Mouse (Mus musculus): ENCODE data around the gene Evc2. TPM values are rescaled to one million over a fixed set of nuclear protein-coding genes. Genes with fewer than 3 reads are reported as not detected.

Gene Evc2
- polyA plus RNA-seq (2015; fragmentation: Nextera tagmentation; extraction: Ambion mirVana) = 6.6 and 8.2 TPM in 2 replicates

- WGBS = under 1% methylated on average over 27 of the region's 27 CpGs
- peak; percentile 75 for ATAC-seq (replicated peaks; ENCODE audit: extremely low read depth, insufficient read depth, low FRiP score)
Measured at GRCm38 (mm10) chr5:37338288-37338687, at the start of gene Evc2. Evc2 (plus strand) TSS chr5:37338499.

DNA sequence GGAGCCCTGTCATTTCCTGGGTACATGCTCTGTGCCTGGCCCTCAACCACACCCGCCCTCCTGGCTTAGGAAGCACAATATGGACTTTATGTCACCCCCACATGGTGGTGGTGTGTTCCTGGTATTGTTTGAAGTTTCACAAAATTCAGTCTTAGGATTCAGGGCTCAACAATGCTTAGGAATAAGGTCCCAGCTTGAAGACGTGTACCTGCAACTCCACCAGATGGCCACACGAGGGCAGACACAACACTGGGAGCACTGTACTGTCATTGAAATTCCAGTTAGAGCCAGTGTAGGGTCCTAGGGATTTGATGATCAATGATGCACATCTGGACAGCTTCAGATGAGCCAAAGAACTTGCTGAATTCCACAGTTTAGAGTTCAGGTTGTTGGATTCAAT lies 49.1 kb upstream of the Evc2 start:
- H3K27ac ChIP-seq (ENCODE audit: low read length) = no peak overlapping the region
- H3K27me3 ChIP-seq (ENCODE audit: control insufficient read depth, insufficient read depth, low read length) = no peaks in the 10 kb centered on the region
- no peaks in the 10 kb centered on the region for H3K36me3 ChIP-seq (ENCODE audit: control insufficient read depth, insufficient read depth)
- no peaks in the 10 kb centered on the region for H3K9me3 ChIP-seq (replicated peaks; ENCODE audit: control insufficient read depth, low read length)
- no peak overlapping the region for H3K4me2 ChIP-seq (ENCODE audit: low read depth, low read length)
- H3K4me3 ChIP-seq (ENCODE audit: low read length) = no peak overlapping the region
- no peaks in the 10 kb centered on the region for H3K4me1 ChIP-seq (ENCODE audit: control insufficient read depth, insufficient read depth, low read length)
- 7% methylated on average over 3 of the region's 3 CpGs for whole genome bisulfite sequencing
- no peak for ATAC-seq (replicated peaks; ENCODE audit: extremely low read depth, insufficient read depth, low FRiP score)
- H3K9ac ChIP-seq (ENCODE audit: low read length) = no peak overlapping the region

More at GRCm38 (mm10) chr5:37338288-37338687, at the start of gene Evc2:
- Histone ChIP-seq H3K9me3 (replicated peaks; ENCODE audit: control insufficient read depth, low read length) (no peaks in the 10 kb centered on the region), H3K27ac (ENCODE audit: low read length) (peak within 1 kb of the TSS; percentile 55), H3K27me3 (ENCODE audit: control insufficient read depth, insufficient read depth, low read length) (0 out of 2 replicates have a peak, but pooled peaks cover 3% of the 10 kb centered on the region), H3K4me2 (ENCODE audit: low read depth, low read length) (peak within 1 kb of the TSS; percentile 97), H3K36me3 (ENCODE audit: control insufficient read depth, insufficient read depth) (no peaks in the 10 kb centered on the region), H3K4me3 (ENCODE audit: low read length) (peak within 1 kb of the TSS; percentile 74), H3K4me1 (ENCODE audit: control insufficient read depth, insufficient read depth, low read length) (peaks cover 19% of the 10 kb centered on the region), H3K9ac (ENCODE audit: low read length) (peak within 1 kb of the TSS; percentile 84)

DNA sequence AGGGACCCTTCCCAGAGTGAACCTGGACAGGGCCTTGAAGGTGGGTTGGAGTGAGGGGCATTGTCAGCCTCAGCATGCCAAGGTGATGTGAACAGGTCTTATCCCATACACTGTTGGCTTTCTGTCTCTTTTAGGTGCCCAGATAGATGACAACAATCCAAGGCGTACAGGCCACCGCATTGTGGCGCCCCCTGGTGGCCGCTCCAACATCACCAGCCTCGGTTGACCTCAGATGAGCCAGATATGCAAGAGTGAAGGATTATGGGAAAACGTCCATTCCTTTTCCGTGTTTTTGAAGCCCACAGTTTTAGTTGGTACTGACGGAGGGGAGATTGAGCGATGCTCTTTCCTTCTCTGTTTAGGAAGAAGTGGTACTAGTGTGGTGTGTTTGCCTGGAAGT lies 47.3 kb upstream of the Evc2 start:
- no peak overlapping the region for H3K9ac ChIP-seq (ENCODE audit: low read length)
- 65% methylated on average over 9 of the region's 9 CpGs for WGBS
- H3K4me2 ChIP-seq (ENCODE audit: low read depth, low read length) = no peak overlapping the region
- H3K4me1 ChIP-seq (ENCODE audit: control insufficient read depth, insufficient read depth, low read length) = no peaks in the 10 kb centered on the region
- no peaks in the 10 kb centered on the region for H3K36me3 ChIP-seq (ENCODE audit: control insufficient read depth, insufficient read depth)
- ATAC-seq (replicated peaks; ENCODE audit: extremely low read depth, insufficient read depth, low FRiP score) = no peak
- no peaks in the 10 kb centered on the region for H3K9me3 ChIP-seq (replicated peaks; ENCODE audit: control insufficient read depth, low read length)
- H3K27me3 ChIP-seq (ENCODE audit: control insufficient read depth, insufficient read depth, low read length) = no peaks in the 10 kb centered on the region
- H3K4me3 ChIP-seq (ENCODE audit: low read length) = no peak overlapping the region
- no peak overlapping the region for H3K27ac ChIP-seq (ENCODE audit: low read length)

DNA sequence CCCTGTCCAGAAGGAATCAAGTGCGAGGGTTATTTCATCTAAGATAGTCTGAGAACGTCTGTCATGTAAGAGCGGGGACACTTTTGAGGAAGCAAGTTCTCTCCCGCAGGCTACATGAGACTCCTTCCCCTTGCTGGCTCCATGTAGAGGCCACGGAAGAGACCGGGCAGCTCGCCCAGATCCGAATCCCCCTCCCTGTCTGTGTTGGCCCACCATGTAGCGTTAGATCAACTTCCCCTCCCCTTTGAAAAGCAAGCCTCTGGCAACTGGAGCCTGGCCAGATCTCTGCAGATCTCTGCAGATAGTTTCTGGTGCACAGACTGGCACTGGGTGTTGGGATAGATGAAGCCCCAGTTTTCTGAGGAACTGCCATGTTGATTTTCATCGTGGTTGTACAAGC lies 41.6 kb upstream of the Evc2 start:
- H3K4me3 ChIP-seq (ENCODE audit: low read length) = no peak overlapping the region
- no peaks in the 10 kb centered on the region for H3K27me3 ChIP-seq (ENCODE audit: control insufficient read depth, insufficient read depth, low read length)
- no peaks in the 10 kb centered on the region for H3K9me3 ChIP-seq (replicated peaks; ENCODE audit: control insufficient read depth, low read length)
- H3K27ac ChIP-seq (ENCODE audit: low read length) = no peak overlapping the region
- no peaks in the 10 kb centered on the region for H3K4me1 ChIP-seq (ENCODE audit: control insufficient read depth, insufficient read depth, low read length)
- WGBS = 60% methylated on average over 10 of the region's 10 CpGs
- H3K9ac ChIP-seq (ENCODE audit: low read length) = no peak overlapping the region
- H3K4me2 ChIP-seq (ENCODE audit: low read depth, low read length) = no peak overlapping the region
- H3K36me3 ChIP-seq (ENCODE audit: control insufficient read depth, insufficient read depth) = no peaks in the 10 kb centered on the region
- ATAC-seq (replicated peaks; ENCODE audit: extremely low read depth, insufficient read depth, low FRiP score) = no peak

DNA sequence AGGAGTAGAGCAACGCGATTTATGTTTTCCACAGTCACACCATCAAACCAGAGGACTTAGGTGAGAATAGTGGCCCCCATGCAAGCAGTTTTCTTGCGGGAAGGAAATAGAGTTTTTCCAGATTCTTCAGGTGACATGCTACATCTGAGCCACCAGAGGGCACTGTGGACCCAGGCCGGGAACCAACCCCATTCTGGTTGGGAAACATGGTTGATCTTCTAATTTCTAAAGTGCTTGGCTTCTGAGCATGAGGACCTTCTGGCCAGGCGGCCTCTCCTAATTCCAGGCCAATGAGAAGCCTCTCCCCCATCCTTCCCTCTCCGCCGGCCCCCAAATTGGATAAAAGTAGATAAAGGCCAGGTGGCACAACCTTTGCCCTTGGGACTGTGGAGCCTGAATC lies 39.9 kb upstream of the Evc2 start:
- Histone ChIP-seq H3K9ac (ENCODE audit: low read length) (no peak overlapping the region), H3K27me3 (ENCODE audit: control insufficient read depth, insufficient read depth, low read length) (no peaks in the 10 kb centered on the region), H3K4me1 (ENCODE audit: control insufficient read depth, insufficient read depth, low read length) (no peaks in the 10 kb centered on the region), H3K4me3 (ENCODE audit: low read length) (no peak overlapping the region), H3K36me3 (ENCODE audit: control insufficient read depth, insufficient read depth) (no peaks in the 10 kb centered on the region), H3K27ac (ENCODE audit: low read length) (no peak overlapping the region), H3K4me2 (ENCODE audit: low read depth, low read length) (no peak overlapping the region), H3K9me3 (replicated peaks; ENCODE audit: control insufficient read depth, low read length) (no peaks in the 10 kb centered on the region)
- 16% methylated on average over 7 of the region's 7 CpGs for WGBS
- ATAC-seq (replicated peaks; ENCODE audit: extremely low read depth, insufficient read depth, low FRiP score) = no peak

DNA sequence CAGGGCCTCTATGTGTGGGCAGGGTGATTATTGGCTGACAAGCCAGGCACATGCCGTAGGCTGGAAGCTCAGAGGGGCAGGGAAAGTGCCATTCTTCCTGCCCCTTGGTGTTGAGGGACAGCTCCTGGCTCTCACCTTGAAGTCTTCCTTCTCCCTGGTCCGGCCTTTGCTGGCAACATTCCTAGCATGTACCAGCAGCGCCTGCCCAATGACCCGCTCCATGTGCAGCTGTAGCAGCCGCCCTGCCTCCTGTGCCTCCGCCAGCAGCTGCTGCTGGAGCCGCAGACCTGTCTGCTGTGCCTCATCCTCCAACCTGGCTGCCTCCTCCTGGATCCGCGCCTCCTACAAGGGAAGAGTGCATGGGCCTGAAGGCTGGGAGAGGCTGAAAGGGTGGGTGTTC lies 28.3 kb upstream of the Evc2 start:
- H3K27me3 ChIP-seq (ENCODE audit: control insufficient read depth, insufficient read depth, low read length) = no peaks in the 10 kb centered on the region
- no peak overlapping the region for H3K27ac ChIP-seq (ENCODE audit: low read length)
- no peaks in the 10 kb centered on the region for H3K4me1 ChIP-seq (ENCODE audit: control insufficient read depth, insufficient read depth, low read length)
- no peak overlapping the region for H3K4me3 ChIP-seq (ENCODE audit: low read length)
- WGBS = 67% methylated on average over 9 of the region's 9 CpGs
- ATAC-seq (replicated peaks; ENCODE audit: extremely low read depth, insufficient read depth, low FRiP score) = no peak
- no peak overlapping the region for H3K4me2 ChIP-seq (ENCODE audit: low read depth, low read length)
- peaks cover 2% of the 10 kb centered on the region for H3K36me3 ChIP-seq (ENCODE audit: control insufficient read depth, insufficient read depth)
- no peak overlapping the region for H3K9ac ChIP-seq (ENCODE audit: low read length)
- H3K9me3 ChIP-seq (replicated peaks; ENCODE audit: control insufficient read depth, low read length) = peaks cover 4% of the 10 kb centered on the region

- Histone ChIP-seq H3K9me3 (replicated peaks; ENCODE audit: control insufficient read depth, low read length) (peaks cover 12% of the 10 kb centered on the region), H3K27ac (ENCODE audit: low read length) (no peak overlapping the region), H3K4me1 (ENCODE audit: control insufficient read depth, insufficient read depth, low read length) (no peaks in the 10 kb centered on the region), H3K4me3 (ENCODE audit: low read length) (no peak overlapping the region), H3K4me2 (ENCODE audit: low read depth, low read length) (no peak overlapping the region), H3K27me3 (ENCODE audit: control insufficient read depth, insufficient read depth, low read length) (no peaks in the 10 kb centered on the region), H3K36me3 (ENCODE audit: control insufficient read depth, insufficient read depth) (peaks cover 10% of the 10 kb centered on the region), H3K9ac (ENCODE audit: low read length) (no peak overlapping the region)
- 79% methylated on average over 12 of the region's 12 CpGs for WGBS
- no peak for ATAC-seq (replicated peaks; ENCODE audit: extremely low read depth, insufficient read depth, low FRiP score)
Measured at GRCm38 (mm10) chr5:37312980-37313722, 25.1 kb upstream of the Evc2 start.

GRCm38 (mm10) chr5:37318715-37319114 lies 19.6 kb upstream of the Evc2 start:
- H3K9ac ChIP-seq (ENCODE audit: low read length) = no peak overlapping the region
- H3K27ac ChIP-seq (ENCODE audit: low read length) = no peak overlapping the region
- H3K4me3 ChIP-seq (ENCODE audit: low read length) = no peak overlapping the region
- ATAC-seq (replicated peaks; ENCODE audit: extremely low read depth, insufficient read depth, low FRiP score) = no peak
- H3K9me3 ChIP-seq (replicated peaks; ENCODE audit: control insufficient read depth, low read length) = peaks cover 12% of the 10 kb centered on the region
- H3K4me2 ChIP-seq (ENCODE audit: low read depth, low read length) = no peak overlapping the region
- peaks cover 10% of the 10 kb centered on the region for H3K36me3 ChIP-seq (ENCODE audit: control insufficient read depth, insufficient read depth)
- no peaks in the 10 kb centered on the region for H3K27me3 ChIP-seq (ENCODE audit: control insufficient read depth, insufficient read depth, low read length)
- WGBS = 81% methylated on average over 6 of the region's 6 CpGs
- no peaks in the 10 kb centered on the region for H3K4me1 ChIP-seq (ENCODE audit: control insufficient read depth, insufficient read depth, low read length)

GRCm38 (mm10) chr5:37320174-37320573 lies 18.1 kb upstream of the Evc2 start:
- H3K9me3 ChIP-seq (replicated peaks; ENCODE audit: control insufficient read depth, low read length) = peaks cover 6% of the 10 kb centered on the region
- peaks cover 7% of the 10 kb centered on the region for H3K36me3 ChIP-seq (ENCODE audit: control insufficient read depth, insufficient read depth)
- H3K9ac ChIP-seq (ENCODE audit: low read length) = no peak overlapping the region
- no peak overlapping the region for H3K27ac ChIP-seq (ENCODE audit: low read length)
- H3K4me2 ChIP-seq (ENCODE audit: low read depth, low read length) = no peak overlapping the region
- H3K4me3 ChIP-seq (ENCODE audit: low read length) = no peak overlapping the region
- no peak for ATAC-seq (replicated peaks; ENCODE audit: extremely low read depth, insufficient read depth, low FRiP score)
- H3K4me1 ChIP-seq (ENCODE audit: control insufficient read depth, insufficient read depth, low read length) = no peaks in the 10 kb centered on the region
- no peaks in the 10 kb centered on the region for H3K27me3 ChIP-seq (ENCODE audit: control insufficient read depth, insufficient read depth, low read length)
- whole genome bisulfite sequencing = 67% methylated on average over 3 of the region's 3 CpGs

All from heart, embryonic 16.5 days (tissue).